Mouse (Mus musculus): ENCODE measurements around the gene Pknox2.

Pknox2 gene

GRCm38 (mm10) chr9:37038859-37039258, 108.3 kb downstream of the Pknox2 start:
- no peak for DNase-seq

GRCm38 (mm10) chr9:37038445-37038844, 108.8 kb downstream of the Pknox2 start:
- no peak for DNase-seq

- no peak for DNase-seq
Measured at GRCm38 (mm10) chr9:37037405-37037804, 109.8 kb downstream of the Pknox2 start.

- no peak for DNase-seq
Measured at GRCm38 (mm10) chr9:37035248-37035647, 112.0 kb downstream of the Pknox2 start.

GRCm38 (mm10) chr9:37034316-37034715, 112.9 kb downstream of the Pknox2 start:
- DNase-seq, result no peak

- no peak for DNase-seq
Measured at GRCm38 (mm10) chr9:37030347-37031213, 116.6 kb downstream of the Pknox2 start.

GRCm38 (mm10) chr9:37029811-37030346, 117.3 kb downstream of the Pknox2 start:
- DNase-seq, result no peak

- no peak for DNase-seq
Measured at GRCm38 (mm10) chr9:37027825-37028575, 119.2 kb downstream of the Pknox2 start.

GRCm38 (mm10) chr9:37025913-37026312, 121.3 kb downstream of the Pknox2 start:
- DNase-seq, result no peak

- DNase-seq, result no peak
Measured at GRCm38 (mm10) chr9:37021586-37022230, 125.5 kb downstream of the Pknox2 start.

GRCm38 (mm10) chr9:37018154-37018553, 129.1 kb downstream of the Pknox2 start:
- DNase-seq, result peak in 1 of 2 experiments; percentile 17

- DNase-seq, result no peak
Measured at GRCm38 (mm10) chr9:37017169-37017568, 130.0 kb downstream of the Pknox2 start.

GRCm38 (mm10) chr9:37016165-37016564, 131.0 kb downstream of the Pknox2 start:
- DNase-seq, result no peak

GRCm38 (mm10) chr9:37013565-37013964, 133.6 kb downstream of the Pknox2 start:
- no peak for DNase-seq

GRCm38 (mm10) chr9:37008090-37008489, 139.1 kb downstream of the Pknox2 start:
- DNase-seq, result no peak

- DNase-seq, result no peak
Measured at GRCm38 (mm10) chr9:37004676-37005075, 142.5 kb downstream of the Pknox2 start.

- DNase-seq, result no peak
Measured at GRCm38 (mm10) chr9:37001935-37002535, 145.2 kb downstream of the Pknox2 start.

GRCm38 (mm10) chr9:36999393-36999792, 147.8 kb downstream of the Pknox2 start:
- DNase-seq, result no peak

- DNase-seq, result peak in 1 of 2 experiments; percentile 6
Measured at GRCm38 (mm10) chr9:36990626-36991368, 156.4 kb downstream of the Pknox2 start.

- DNase-seq, result no peak
Measured at GRCm38 (mm10) chr9:36989991-36990390, 157.2 kb downstream of the Pknox2 start.

GRCm38 (mm10) chr9:36985233-36985632, 162.0 kb downstream of the Pknox2 start:
- peak in 1 of 2 experiments; percentile 9 for DNase-seq
